Mouse (Mus musculus) heart, postnatal 0 days (tissue): ENCODE data around the gene H2-Q10. TPM values are rescaled to one million over a fixed set of nuclear protein-coding genes. Genes with fewer than 3 reads are reported as not detected.
"Not testable (repeated sequence)": the region's sequence is repeated elsewhere in the genome, so short reads cannot be mapped to it uniquely, and the experiment has no call there.

Source experiments
- ATAC-seq: fragments of 200-750 bp; cut with Nextera tagmentation; 2 replicates; pipeline ENCODE4 v1.8.0; 2017; ENCODE audit warnings: low read depth, moderate number of reproducible peaks, moderate library complexity; ENCODE audit not compliant: insufficient read depth
- DNase-seq: peaks from one replicate; pipeline ENCODE4 v3.0.0-alpha.2; 2016; ENCODE audit warnings: low spot score
- H3K27ac ChIP-seq: fragments of 300-500 bp; sonication (generic); 2 replicates; pipeline ENCODE4 v1.5.1; 2014; ENCODE audit warnings: low read depth, mild to moderate bottlenecking
- H3K27me3 ChIP-seq: fragments of 300-500 bp; sonication (generic); 2 replicates; pipeline ENCODE4 v1.6.1; 2014; ENCODE audit warnings: low read length, mixed read lengths; ENCODE audit not compliant: control insufficient read depth, insufficient read depth
- H3K36me3 ChIP-seq: fragments of 300-500 bp; sonication (generic); replicated peaks from 2 replicates; pipeline ENCODE4 v1.6.1; 2014; ENCODE audit warnings: low read length, mixed read lengths; ENCODE audit not compliant: control insufficient read depth, insufficient read depth
- H3K4me1 ChIP-seq: fragments of 300-500 bp; sonication (generic); 2 replicates; pipeline ENCODE4 v1.6.1; 2014; ENCODE audit warnings: antibody characterized with exemption; ENCODE audit not compliant: control insufficient read depth, insufficient read depth
- H3K4me2 ChIP-seq: fragments of 300-500 bp; sonication (generic); 2 replicates; pipeline ENCODE4 v1.6.1; 2014; ENCODE audit warnings: low read depth, mild to moderate bottlenecking, low read length, moderate library complexity
- H3K4me3 ChIP-seq: fragments of 300-500 bp; sonication (generic); 2 replicates; pipeline ENCODE4 v1.5.1; 2014; ENCODE audit warnings: low read depth, low read length
- H3K9ac ChIP-seq: fragments of 300-500 bp; sonication (generic); replicated peaks from 2 replicates; pipeline ENCODE4 v1.6.1; 2014; ENCODE audit warnings: low read depth, low read length, mixed read lengths
- H3K9me3 ChIP-seq: fragments of 300-500 bp; sonication (generic); replicated peaks from 2 replicates; pipeline ENCODE4 v1.6.1; 2016; ENCODE audit warnings: low read length; ENCODE audit not compliant: control insufficient read depth
- CTCF ChIP-seq: IDR thresholded peaks from 2 replicates; pipeline ENCODE4 v1.5.1; 2016; ENCODE audit warnings: antibody characterized with exemption, control low read depth, low read depth
- EP300 ChIP-seq: IDR thresholded peaks from 2 replicates; pipeline ENCODE4 v1.6.1; 2016; ENCODE audit warnings: antibody characterized with exemption, low read depth
- WGBS: fragments of 180-500 bp; shearing (Covaris S2); extraction: QIAGEN DNeasy Blood & Tissue Kit; methylation state at CpG from one replicate; pipeline ENCODE4 v1.1.7; 2014; 5-methylcytosine and 5-hydroxymethylcytosine counted together
- polyA plus RNA-seq: library from polyadenylated mRNA; unstranded; fragments of >200 nt; fragmentation: Nextera tagmentation; extraction: Ambion mirVana; gene quantifications from 2 replicates; pipeline ENCODE4 v1.2.1, GENCODE M21; 2015
- total RNA-seq: library from RNA; depleted of rRNA; stranded (reverse); fragments of >200 nt; gene quantifications from 2 replicates; pipeline ENCODE4 v1.2.3, GENCODE M21; 2014; ENCODE audit warnings: low replicate concordance

The H2-Q10 gene
- total and polyA plus RNA-seq, 2 experiments from 2014 or later = 0.10 TPM; not detected in 1

GRCm38 (mm10) chr17:35465651-35466050, 4.2 kb upstream of the H2-Q10 start:
- H3K27ac ChIP-seq, H3K4me2 ChIP-seq, H3K4me1 ChIP-seq, H3K36me3 ChIP-seq, H3K9me3 ChIP-seq, H3K4me3 ChIP-seq, DNase-seq, H3K9ac ChIP-seq, ATAC-seq: not testable (repeated sequence)
- WGBS = 6% methylated on average over 8 of the region's 8 CpGs
- H3K27me3 ChIP-seq = peaks cover 15% of the 10 kb centered on the region
- peak; percentile 70 for TF ChIP-seq CTCF

GRCm38 (mm10) chr17:35468936-35469335, 953 bp upstream of the H2-Q10 start:
- peaks cover 18% of the 10 kb centered on the region for H3K27me3 ChIP-seq
- H3K9ac ChIP-seq, ATAC-seq, H3K9me3 ChIP-seq, H3K4me2 ChIP-seq, H3K4me1 ChIP-seq, H3K36me3 ChIP-seq, H3K4me3 ChIP-seq, H3K27ac ChIP-seq: not testable (repeated sequence)
- 31% methylated on average over 3 of the region's 3 CpGs for WGBS
- peak; percentile 5 for DNase-seq

DNA sequence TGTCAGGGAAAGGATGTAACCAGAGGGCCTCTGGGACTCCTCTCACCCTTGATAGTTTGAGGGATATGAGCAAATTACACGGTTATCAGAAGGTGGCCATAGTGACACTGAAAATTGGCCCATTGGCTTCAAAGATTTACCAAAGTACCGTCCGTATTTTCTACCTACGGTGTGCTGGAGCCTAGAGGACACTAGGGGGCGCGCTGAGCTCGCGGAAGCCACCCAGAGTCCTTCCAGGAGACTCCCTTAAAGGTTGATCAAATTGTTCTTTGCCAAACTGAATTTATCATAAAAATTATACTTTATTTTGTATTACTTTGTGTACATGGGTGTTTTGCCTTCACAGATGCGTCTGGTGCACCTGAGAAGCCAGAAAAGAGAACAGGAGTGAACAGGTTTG, 14.2 kb downstream of the H2-Q10 start:
- WGBS = 1% methylated on average over 9 of the region's 9 CpGs
- TF ChIP-seq CTCF (peak; percentile 86), EP300 (no peak)
- DNase-seq = peak; percentile 55

DNA sequence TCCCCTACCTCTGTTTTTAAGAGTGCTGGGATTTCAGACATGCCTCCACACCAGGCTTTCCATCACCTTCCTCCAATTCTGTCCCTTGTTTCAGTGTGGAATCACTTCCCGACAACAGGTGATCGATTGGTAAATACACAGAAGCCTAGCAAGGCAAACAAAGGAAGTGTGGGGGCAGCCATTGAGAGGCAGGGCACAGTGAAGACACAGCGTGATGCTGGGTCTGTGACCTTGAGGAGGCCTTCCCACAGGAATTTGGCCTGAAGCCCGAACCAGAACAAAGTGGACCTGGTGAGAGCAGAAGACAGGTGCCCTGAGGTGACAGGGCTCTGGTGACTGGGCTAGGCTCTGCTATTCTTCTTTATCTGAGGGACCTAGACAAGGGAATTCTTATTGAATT, 15.8 kb downstream of the H2-Q10 start:
- no peaks in the 10 kb centered on the region for H3K27me3 ChIP-seq
- H3K36me3 ChIP-seq = no peaks in the 10 kb centered on the region
- no peak overlapping the region for H3K4me2 ChIP-seq
- ATAC-seq = peak; percentile 89
- peak; percentile 84 for DNase-seq
- no peak overlapping the region for H3K9ac ChIP-seq
- H3K4me1 ChIP-seq = no peaks in the 10 kb centered on the region
- H3K4me3 ChIP-seq = no peak overlapping the region
- TF ChIP-seq EP300 (no peak), CTCF (no peak)
- 36% methylated on average over 4 of the region's 4 CpGs for whole genome bisulfite sequencing
- H3K9me3 ChIP-seq = no peaks in the 10 kb centered on the region
- H3K27ac ChIP-seq = peak overlapping the region; percentile 60

More for the DNA sequence above, 14.2 kb downstream of the H2-Q10 start:
- Histone ChIP-seq H3K36me3 (no peaks in the 10 kb centered on the region), H3K27ac (no peak overlapping the region), H3K4me3 (no peak overlapping the region), H3K27me3 (no peaks in the 10 kb centered on the region), H3K4me2 (no peak overlapping the region), H3K4me1 (no peaks in the 10 kb centered on the region), H3K9ac (no peak overlapping the region), H3K9me3 (no peaks in the 10 kb centered on the region)
- ATAC-seq = peak; percentile 66

GRCm38 (mm10) chr17:35486726-35487125, 16.8 kb downstream of the H2-Q10 start:
- TF ChIP-seq CTCF (no peak), EP300 (no peak)
- H3K4me3 ChIP-seq = no peak overlapping the region
- no peak overlapping the region for H3K4me2 ChIP-seq
- DNase-seq (no peak), ATAC-seq (no peak)
- no peaks in the 10 kb centered on the region for H3K4me1 ChIP-seq
- WGBS = 56% methylated on average over 10 of the region's 10 CpGs
- no peaks in the 10 kb centered on the region for H3K36me3 ChIP-seq
- H3K27me3 ChIP-seq = no peaks in the 10 kb centered on the region
- H3K27ac ChIP-seq = no peak overlapping the region
- no peaks in the 10 kb centered on the region for H3K9me3 ChIP-seq
- no peak overlapping the region for H3K9ac ChIP-seq

- ATAC-seq = no peak
Measured at GRCm38 (mm10) chr17:35488041-35488440, 18.2 kb downstream of the H2-Q10 start.

More at GRCm38 (mm10) chr17:35488041-35488440, 18.2 kb downstream of the H2-Q10 start:
- Histone ChIP-seq H3K27ac (no peak overlapping the region), H3K9ac (no peak overlapping the region), H3K27me3 (no peaks in the 10 kb centered on the region), H3K36me3 (no peaks in the 10 kb centered on the region), H3K4me3 (no peak overlapping the region), H3K4me1 (no peaks in the 10 kb centered on the region), H3K4me2 (no peak overlapping the region), H3K9me3 (no peaks in the 10 kb centered on the region)
- 89% methylated on average over 2 of the region's 2 CpGs for WGBS
- TF ChIP-seq CTCF (no peak), EP300 (no peak)
- DNase-seq = no peak
